Mouse (Mus musculus): Measurements from ENCODE around the gene Znrf1.

DNA sequence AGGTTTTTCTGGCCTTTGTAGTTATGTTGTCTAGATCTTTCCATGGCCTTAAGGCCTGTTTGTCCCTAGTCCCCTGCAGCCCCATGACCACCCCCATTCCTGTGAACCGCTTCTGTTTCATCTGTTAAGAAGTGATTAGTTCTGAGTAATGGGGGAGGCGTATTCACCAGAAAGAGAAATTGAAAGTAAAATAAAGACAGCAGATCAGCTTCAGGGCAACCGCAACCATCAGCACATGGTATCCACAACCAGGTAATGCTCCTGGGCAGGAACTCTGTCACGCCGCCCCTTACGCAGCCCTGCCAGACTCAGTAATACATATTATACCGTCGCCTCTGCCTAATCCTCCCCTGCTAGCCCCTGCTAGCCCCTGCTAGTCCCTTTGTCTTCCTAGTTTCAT is 109.8 kb downstream of the Znrf1 start:
- no peak for TF ChIP-seq CTCF (IDR thresholded peaks at IDR 0.05; ENCODE audit: borderline replicate concordance, insufficient read depth, low read depth, low read length)
- no peak for TF ChIP-seq POLR2A (IDR thresholded peaks at IDR 0.05; ENCODE audit: borderline replicate concordance, insufficient read depth, low read length)
